Mouse (Mus musculus) spleen, embryonic (tissue): ENCODE results near the gene Jund.

Experiments used
- CTCF ChIA-PET: fragments of 350-600 bp; sonication (Branson Sonifier 250); formaldehyde crosslinking; loops from one replicate; lab custom pipeline; 2022; lab: Charles Lee

The Jund gene

GRCm38 (mm10) chr8:70748246-70749096 lies 49.7 kb downstream of the Jund start:
- CTCF ChIA-PET, result interaction anchor here (0.5 kb wide), 1 partner anchor 575 kb away, joined by 7 read pairs; no protein-coding TSS in a partner anchor

GRCm38 (mm10) chr8:70749097-70749674 lies 50.4 kb downstream of the Jund start:
- CTCF ChIA-PET, result interaction anchor here (0.5 kb wide), 1 partner anchor 576 kb away, joined by 7 read pairs; no protein-coding TSS in a partner anchor
